Mouse (Mus musculus) embryonic facial prominence, embryonic 14.5 days (tissue): ENCODE results near the gene Carns1. TPM values are rescaled to one million over a fixed set of nuclear protein-coding genes. Genes with fewer than 3 reads are reported as not detected.
A peak's percentile ranks its signal among the peaks of the same experiment; 100 is the strongest.

Experiments used
- ATAC-seq: fragments of 200-750 bp; cut with Nextera tagmentation; 2 replicates; pipeline ENCODE4 v1.8.0; 2017; ENCODE audit warnings: low read depth, moderate number of reproducible peaks, moderate TSS enrichment
- DNase-seq: peaks from one replicate; pipeline ENCODE4 v3.0.0-alpha.2; 2015; ENCODE audit warnings: low spot score
- H3K27ac ChIP-seq: fragments of 300-500 bp; sonication (generic); replicated peaks from 2 replicates; pipeline ENCODE4 v1.5.1; 2014; ENCODE audit warnings: low read depth, mild to moderate bottlenecking, low read length, moderate library complexity
- H3K27me3 ChIP-seq: fragments of 300-500 bp; sonication (generic); replicated peaks from 2 replicates; pipeline ENCODE4 v1.6.1; 2014; ENCODE audit warnings: low read length; ENCODE audit not compliant: control insufficient read depth, insufficient read depth
- H3K36me3 ChIP-seq: fragments of 300-500 bp; sonication (generic); 2 replicates; pipeline ENCODE4 v1.6.1; 2014; ENCODE audit warnings: low read length, mixed read lengths; ENCODE audit not compliant: control insufficient read depth, insufficient read depth
- H3K4me1 ChIP-seq: fragments of 300-500 bp; sonication (generic); 2 replicates; pipeline ENCODE4 v1.6.1; 2014; ENCODE audit warnings: antibody characterized with exemption, low read length; ENCODE audit not compliant: control insufficient read depth, insufficient read depth
- H3K4me2 ChIP-seq: fragments of 300-500 bp; sonication (generic); 2 replicates; pipeline ENCODE4 v1.6.1; 2014; ENCODE audit warnings: low read depth, mild to moderate bottlenecking, low read length, moderate library complexity, mixed read lengths
- H3K4me3 ChIP-seq: fragments of 300-500 bp; sonication (generic); 2 replicates; pipeline ENCODE4 v1.5.1; 2014; ENCODE audit warnings: low read depth, mild to moderate bottlenecking, low read length
- H3K9ac ChIP-seq: fragments of 300-500 bp; sonication (generic); 2 replicates; pipeline ENCODE4 v1.6.1; 2014; ENCODE audit warnings: low read depth, mild to moderate bottlenecking, low read length, moderate library complexity, mixed read lengths
- H3K9me3 ChIP-seq: fragments of 300-500 bp; sonication (generic); 2 replicates; pipeline ENCODE4 v1.6.1; 2016; ENCODE audit warnings: low read length; ENCODE audit not compliant: control insufficient read depth
- WGBS: fragments of 180-500 bp; shearing (Covaris S2); extraction: QIAGEN DNeasy Blood & Tissue Kit; methylation state at CpG from one replicate; pipeline ENCODE4 v1.1.7; 2014; 5-methylcytosine and 5-hydroxymethylcytosine counted together
- polyA plus RNA-seq: library from polyadenylated mRNA; unstranded; fragments of >200 nt; fragmentation: Nextera tagmentation; extraction: Ambion mirVana; gene quantifications from 2 replicates; pipeline ENCODE4 v1.2.1, GENCODE M21; 2014

Carns1 gene
- polyA plus RNA-seq, 1 experiment from 2014 or later = 4.3 TPM

- Histone ChIP-seq H3K9ac (no peak overlapping the region), H3K9me3 (no peaks in the 10 kb centered on the region), H3K4me3 (no peak overlapping the region), H3K27ac (no peak overlapping the region), H3K4me2 (no peak overlapping the region), H3K36me3 (no peaks in the 10 kb centered on the region), H3K4me1 (peaks cover 7% of the 10 kb centered on the region; the same call in 1 of the 2 replicates), H3K27me3 (no peaks in the 10 kb centered on the region)
- 0% methylated on average over 2 of the region's 2 CpGs for WGBS
- ATAC-seq (0 out of 2 replicates have a peak, but pooled peaks have one; percentile 50), DNase-seq (no peak)
These were observed 31.7 kb upstream of the Carns1 start for GRCm38 (mm10) chr19:4206971-4207370.

DNA sequence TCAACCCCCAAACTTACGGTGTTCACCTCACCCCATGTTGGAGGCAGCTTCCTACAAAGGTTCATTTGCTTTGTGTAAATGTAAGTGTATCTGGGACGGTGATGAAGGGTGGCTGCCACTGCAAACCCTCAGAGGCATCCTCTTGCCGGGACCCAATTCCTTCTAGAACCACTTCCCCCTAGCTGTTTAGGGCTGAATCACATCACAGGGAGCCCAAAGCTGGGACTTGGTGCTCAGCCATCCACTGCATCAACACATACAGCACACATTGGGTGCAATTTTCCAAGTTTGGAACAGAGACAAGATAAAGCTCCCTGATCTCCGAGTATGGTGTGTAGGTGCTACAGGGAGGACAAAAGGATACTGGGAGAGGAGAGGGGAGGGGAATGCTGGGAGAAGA, 29.6 kb upstream of the Carns1 start:
- Histone ChIP-seq H3K4me1 (peaks cover 14% of the 10 kb centered on the region), H3K9ac (no peak overlapping the region), H3K4me2 (no peak overlapping the region), H3K9me3 (no peaks in the 10 kb centered on the region), H3K27ac (no peak overlapping the region), H3K27me3 (no peaks in the 10 kb centered on the region), H3K4me3 (no peak overlapping the region), H3K36me3 (peaks cover 5% of the 10 kb centered on the region; the same call in 1 of the 2 replicates)
- no peak for ATAC-seq
- DNase-seq = no peak
- WGBS = 60% methylated on average over 4 of the region's 4 CpGs

- ATAC-seq = no peak
These were observed 28.5 kb upstream of the Carns1 start for GRCm38 (mm10) chr19:4203604-4204326.

DNA sequence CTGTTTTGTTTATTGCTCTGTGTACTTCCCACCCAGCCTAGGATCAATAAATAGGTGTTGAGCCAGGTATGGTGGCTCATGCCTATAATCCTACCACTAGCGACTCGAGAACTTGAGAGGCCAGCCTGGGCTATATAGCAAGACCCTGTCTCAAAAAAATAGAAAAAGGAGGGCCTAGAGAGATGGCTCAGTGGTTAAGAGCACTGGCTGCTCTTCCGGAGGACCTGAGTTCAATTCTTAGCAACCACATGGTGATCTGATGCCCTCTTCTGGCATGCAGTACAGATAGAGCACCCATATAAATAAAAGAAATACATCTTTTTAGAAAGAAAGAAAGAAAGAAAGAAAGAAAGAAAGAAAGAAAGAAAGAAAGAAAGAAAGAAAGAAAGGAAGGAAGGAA, 27.9 kb upstream of the Carns1 start:
- Histone ChIP-seq H3K36me3 (peaks cover 22% of the 10 kb centered on the region), H3K4me2 (no peak overlapping the region), H3K4me1 (peaks cover 14% of the 10 kb centered on the region), H3K27me3 (no peaks in the 10 kb centered on the region), H3K4me3 (no peak overlapping the region), H3K9me3 (no peaks in the 10 kb centered on the region), H3K27ac (no peak overlapping the region), H3K9ac (no peak overlapping the region)
- WGBS = 61% methylated on average over 3 of the region's 3 CpGs
- ATAC-seq (no peak), DNase-seq (no peak)

More at GRCm38 (mm10) chr19:4203604-4204326, 28.5 kb upstream of the Carns1 start:
- Histone ChIP-seq H3K4me3 (no peak overlapping the region), H3K4me1 (peaks cover 14% of the 10 kb centered on the region), H3K9me3 (no peaks in the 10 kb centered on the region), H3K27me3 (no peaks in the 10 kb centered on the region), H3K9ac (no peak overlapping the region), H3K27ac (no peak overlapping the region), H3K36me3 (peaks cover 16% of the 10 kb centered on the region), H3K4me2 (no peak overlapping the region)
- 61% methylated on average over 13 of the region's 13 CpGs for WGBS
- no peak for DNase-seq

GRCm38 (mm10) chr19:4202149-4202548, 26.9 kb upstream of the Carns1 start:
- DNase-seq = no peak
- WGBS = 21% methylated on average over 7 of the region's 7 CpGs

DNA sequence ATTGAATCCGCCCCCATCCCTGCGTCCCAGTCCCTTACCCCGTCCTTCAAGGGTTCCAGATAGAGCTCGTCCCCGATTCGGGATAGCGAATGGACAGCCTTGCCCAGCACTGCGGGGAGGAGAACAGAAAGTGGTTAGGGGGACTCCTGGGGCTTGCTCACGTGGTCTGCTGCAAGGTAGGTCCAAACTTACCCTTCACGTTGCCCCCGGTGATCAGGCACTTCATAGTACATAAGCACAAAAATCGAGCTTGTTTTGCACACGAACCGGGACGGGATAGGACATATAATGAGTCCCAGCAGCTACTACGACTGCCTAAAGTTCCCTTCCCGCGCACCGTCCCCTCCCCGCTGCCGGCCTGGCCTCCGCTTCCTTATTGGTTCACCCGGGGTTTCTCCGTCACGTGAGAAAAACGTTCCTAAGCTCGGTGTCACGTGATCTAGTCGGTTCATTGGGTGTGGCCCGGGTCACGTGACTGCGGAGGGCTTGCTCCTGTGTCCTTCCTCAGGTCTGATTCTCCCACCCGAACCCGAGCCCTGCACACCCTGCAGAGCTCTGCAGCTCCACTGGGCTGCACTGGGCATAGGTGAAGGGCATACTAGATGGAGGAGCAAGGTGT, 26.1 kb upstream of the Carns1 start, which contains the start of gene Rad9a:
Rad9a (minus strand) TSS at position 372 of the 619 bp plus-strand sequence.
- ATAC-seq (peak; percentile 77), DNase-seq (peak; percentile 99)
- Histone ChIP-seq H3K27ac (peak within 1 kb of the TSS; percentile 58; the same call in 1 of the 2 replicates), H3K36me3 (peaks cover 38% of the 10 kb centered on the region), H3K4me2 (peak within 1 kb of the TSS; percentile 92), H3K4me3 (peak within 1 kb of the TSS; percentile 61), H3K27me3 (no peaks in the 10 kb centered on the region), H3K4me1 (peaks cover 14% of the 10 kb centered on the region), H3K9me3 (no peaks in the 10 kb centered on the region), H3K9ac (peak within 1 kb of the TSS; percentile 74)
- 0% methylated on average over 33 of the region's 34 CpGs for WGBS

More at GRCm38 (mm10) chr19:4202149-4202548, 26.9 kb upstream of the Carns1 start:
- Histone ChIP-seq H3K27me3 (no peaks in the 10 kb centered on the region), H3K27ac (no peak overlapping the region), H3K9me3 (no peaks in the 10 kb centered on the region), H3K4me2 (peak overlapping the region; percentile 92), H3K4me3 (peak overlapping the region; percentile 61), H3K4me1 (peaks cover 14% of the 10 kb centered on the region), H3K36me3 (peaks cover 31% of the 10 kb centered on the region), H3K9ac (peak overlapping the region; percentile 74)
- ATAC-seq = no peak

- H3K4me2 ChIP-seq = no peak overlapping the region
- no peaks in the 10 kb centered on the region for H3K27me3 ChIP-seq
- no peak overlapping the region for H3K27ac ChIP-seq
- WGBS = 58% methylated on average over 3 of the region's 3 CpGs
- no peak for ATAC-seq
- peaks cover 23% of the 10 kb centered on the region for H3K4me1 ChIP-seq
- peaks cover 69% of the 10 kb centered on the region for H3K36me3 ChIP-seq
- no peak overlapping the region for H3K4me3 ChIP-seq
- H3K9ac ChIP-seq = no peak overlapping the region
- no peaks in the 10 kb centered on the region for H3K9me3 ChIP-seq
- no peak for DNase-seq
These were observed 21.9 kb upstream of the Carns1 start for GRCm38 (mm10) chr19:4197180-4197579.

- peaks cover 69% of the 10 kb centered on the region for H3K36me3 ChIP-seq
- ATAC-seq (no peak), DNase-seq (peak; percentile 74)
- no peak overlapping the region for H3K4me3 ChIP-seq
- no peaks in the 10 kb centered on the region for H3K9me3 ChIP-seq
- WGBS = 13% methylated on average over 5 of the region's 5 CpGs
- H3K4me2 ChIP-seq = no peak overlapping the region
- H3K4me1 ChIP-seq = peaks cover 19% of the 10 kb centered on the region
- no peak overlapping the region for H3K9ac ChIP-seq
- no peaks in the 10 kb centered on the region for H3K27me3 ChIP-seq
- H3K27ac ChIP-seq = no peak overlapping the region
These were observed 21.3 kb upstream of the Carns1 start for GRCm38 (mm10) chr19:4196548-4196947.
